Mouse (Mus musculus) cerebellum, adult 11 months (tissue): ENCODE measurements at regions not wholly inside any gene's neighbourhood (a gene's known extent, or its start where the extent isn't known, plus 50 kb on each side); places are given as distances from the start of the nearest gene placed in this dataset.
A peak's percentile ranks its signal among the peaks of the same experiment; 100 is the strongest.

Source experiments
- DNase-seq: peaks from one replicate; pipeline ENCODE4 v3.0.0; 2022

- DNase-seq: no peak
Observed at GRCm38 (mm10) chr15:88379342-88379741, 220.8 kb upstream of the Zdhhc25 start.

GRCm38 (mm10) chr15:88379951-88380623 lies 220.0 kb upstream of the Zdhhc25 start:
- DNase-seq: no peak

GRCm38 (mm10) chr15:88381419-88381818 lies 218.7 kb upstream of the Zdhhc25 start:
- no peak for DNase-seq

GRCm38 (mm10) chr15:88385943-88386342 lies 214.2 kb upstream of the Zdhhc25 start:
- no peak for DNase-seq

- DNase-seq: no peak
Observed at GRCm38 (mm10) chr15:88386711-88387110, 213.4 kb upstream of the Zdhhc25 start.

GRCm38 (mm10) chr15:88391822-88392221 lies 208.3 kb upstream of the Zdhhc25 start:
- DNase-seq: no peak

- no peak for DNase-seq
Observed at GRCm38 (mm10) chr15:88399064-88399463, 201.0 kb upstream of the Zdhhc25 start.

- DNase-seq: no peak
Observed at GRCm38 (mm10) chr15:88399989-88400388, 200.1 kb upstream of the Zdhhc25 start.

GRCm38 (mm10) chr15:88400787-88401186 lies 199.3 kb upstream of the Zdhhc25 start:
- no peak for DNase-seq

GRCm38 (mm10) chr15:88408461-88409379 lies 191.4 kb upstream of the Zdhhc25 start:
- DNase-seq: no peak

GRCm38 (mm10) chr15:88414206-88414605 lies 185.9 kb upstream of the Zdhhc25 start:
- DNase-seq: no peak

- no peak for DNase-seq
Observed at GRCm38 (mm10) chr15:88418881-88419280, 181.2 kb upstream of the Zdhhc25 start.

- DNase-seq: no peak
Observed at GRCm38 (mm10) chr15:88428441-88428840, 171.7 kb upstream of the Zdhhc25 start.

- DNase-seq: peak; percentile 27
Observed at GRCm38 (mm10) chr15:88430941-88431340, 169.2 kb upstream of the Zdhhc25 start.

GRCm38 (mm10) chr15:88448272-88448671 lies 151.8 kb upstream of the Zdhhc25 start:
- no peak for DNase-seq

- DNase-seq: no peak
Observed at GRCm38 (mm10) chr15:88451241-88451640, 148.9 kb upstream of the Zdhhc25 start.

GRCm38 (mm10) chr15:88468107-88468506 lies 132.0 kb upstream of the Zdhhc25 start:
- DNase-seq: peak; percentile 2

- peak; percentile 6 for DNase-seq
Observed at GRCm38 (mm10) chr15:88468810-88469209, 131.3 kb upstream of the Zdhhc25 start.

- no peak for DNase-seq
Observed at GRCm38 (mm10) chr15:88469508-88470455, 130.3 kb upstream of the Zdhhc25 start.

GRCm38 (mm10) chr15:88472351-88473100 lies 127.6 kb upstream of the Zdhhc25 start:
- DNase-seq: no peak

- no peak for DNase-seq
Observed at GRCm38 (mm10) chr15:88473221-88473620, 126.9 kb upstream of the Zdhhc25 start.

GRCm38 (mm10) chr15:88483471-88483870 lies 116.6 kb upstream of the Zdhhc25 start:
- no peak for DNase-seq
